Mouse (Mus musculus) right cerebral cortex, adult 18-20 months (tissue): ENCODE results near the gene Jpt1.
"Not testable (repeated sequence)": the region's sequence is repeated elsewhere in the genome, so short reads cannot be mapped to it uniquely, and the experiment has no call there.

Source experiments
- DNase-seq: peaks from one replicate; pipeline ENCODE4 v3.0.0; 2022; ENCODE audit warnings: mixed read lengths

Gene Jpt1

DNA sequence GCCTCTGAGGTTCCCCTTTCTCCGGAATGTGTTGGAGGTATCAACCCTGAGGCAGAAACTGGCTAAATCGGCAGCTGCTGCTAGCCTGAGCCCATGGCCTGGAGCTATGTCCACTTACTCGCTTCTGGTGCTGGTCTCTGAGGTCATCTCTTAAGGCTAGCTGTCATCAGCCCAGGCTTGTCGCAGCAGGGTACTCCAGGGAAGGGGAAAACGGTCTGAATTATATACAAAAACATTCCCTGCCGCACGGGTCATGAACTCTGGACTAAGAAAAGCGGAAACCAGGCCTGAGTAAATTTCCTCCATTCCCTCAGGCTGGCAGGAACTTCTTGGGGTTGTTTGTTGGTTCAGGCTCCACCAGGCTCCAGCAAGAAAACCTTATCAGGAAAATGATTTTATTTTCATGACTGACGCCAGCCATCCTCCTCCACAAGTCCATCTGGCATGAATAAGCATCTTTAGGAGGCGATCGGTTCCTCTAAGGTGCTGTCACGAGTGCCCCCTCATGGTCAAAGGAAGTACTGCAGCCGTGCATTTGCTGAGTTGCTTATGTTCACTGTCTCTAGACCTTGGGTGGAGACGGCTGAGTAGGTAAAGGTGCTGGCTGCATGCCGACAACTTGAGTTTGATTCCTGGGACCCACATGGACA is 40.4 kb downstream of the Jpt1 start:
- peak; percentile 94 for DNase-seq

DNA sequence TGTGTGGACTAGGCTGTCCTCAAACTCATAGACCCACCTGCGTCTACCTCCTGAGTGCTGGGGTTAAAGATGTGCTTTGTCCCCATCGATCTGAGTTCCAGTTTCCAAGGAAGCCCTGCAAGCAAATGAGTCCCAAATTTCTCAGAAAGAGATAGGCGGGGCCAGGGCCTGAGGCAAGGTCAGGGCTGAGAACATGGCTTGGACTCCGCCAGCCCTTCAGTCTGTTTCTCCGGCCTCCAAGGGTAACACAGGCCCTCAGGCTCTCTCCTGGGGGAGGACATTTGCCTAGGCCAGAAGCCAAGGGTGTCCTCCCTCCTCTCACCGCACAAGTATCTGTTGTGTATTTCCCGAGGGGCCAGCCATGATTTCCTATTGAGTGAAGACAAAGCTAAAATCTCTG is 42.0 kb downstream of the Jpt1 start:
- DNase-seq: no peak

DNA sequence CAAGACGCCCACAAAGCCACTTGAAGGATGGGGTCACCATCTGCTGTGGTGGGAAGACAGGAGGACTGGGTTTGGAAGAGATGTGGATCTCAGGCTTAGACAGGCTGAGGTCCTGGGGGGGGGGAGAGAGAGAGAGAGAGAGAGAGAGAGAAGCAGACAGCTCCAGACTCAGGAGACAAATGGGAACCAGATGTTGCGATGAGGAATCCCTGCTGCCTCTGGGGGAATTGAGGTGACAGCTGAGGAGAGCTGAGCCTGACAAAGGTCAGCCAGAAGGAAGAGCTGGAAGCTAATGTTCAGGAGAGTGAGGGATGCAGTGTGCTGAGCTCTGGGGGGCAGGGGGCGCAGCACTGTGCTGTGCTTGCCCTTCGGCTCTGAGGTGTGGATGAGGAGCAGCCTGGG is 47.0 kb downstream of the Jpt1 start:
- DNase-seq: no peak

DNA sequence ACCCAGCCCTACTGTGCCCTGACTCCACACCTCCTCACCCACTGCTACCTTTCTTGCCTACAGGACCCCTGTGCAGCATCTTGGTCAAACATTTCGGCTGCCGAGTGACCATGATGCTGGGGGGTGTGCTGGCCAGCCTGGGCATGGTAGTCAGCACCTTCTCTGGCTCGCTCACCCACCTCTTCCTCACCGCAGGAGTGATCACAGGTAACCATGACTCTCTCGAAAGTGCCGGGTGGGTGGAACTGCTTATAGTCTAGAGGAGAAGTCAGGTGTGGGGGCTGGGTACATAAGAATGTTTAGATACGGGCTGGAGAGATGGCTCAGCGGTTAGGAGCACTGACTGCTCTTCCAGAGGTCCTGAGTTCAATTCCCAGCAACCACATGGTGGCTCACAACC is 49.3 kb downstream of the Jpt1 start:
- DNase-seq: no peak

DNA sequence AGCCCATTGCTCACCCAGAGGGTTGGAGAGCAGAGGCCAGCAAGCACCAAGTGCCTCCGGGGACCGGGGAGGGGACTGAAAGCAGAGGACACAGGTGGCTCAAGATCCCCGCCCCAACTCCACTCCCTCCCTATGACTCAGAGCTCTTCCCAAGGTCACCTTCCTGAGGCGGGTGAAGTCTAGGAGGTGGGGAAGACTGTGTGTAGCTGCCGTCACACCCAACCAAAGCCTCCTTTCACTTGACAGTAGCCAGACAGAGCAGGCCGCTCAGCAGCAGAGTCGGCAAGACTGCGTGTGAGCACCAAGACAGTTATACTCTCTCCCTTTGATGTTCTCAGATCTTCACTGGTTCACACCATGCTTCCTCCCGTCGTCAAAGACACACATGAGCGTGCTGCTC is 50.8 kb downstream of the Jpt1 start:
- no peak for DNase-seq

DNA sequence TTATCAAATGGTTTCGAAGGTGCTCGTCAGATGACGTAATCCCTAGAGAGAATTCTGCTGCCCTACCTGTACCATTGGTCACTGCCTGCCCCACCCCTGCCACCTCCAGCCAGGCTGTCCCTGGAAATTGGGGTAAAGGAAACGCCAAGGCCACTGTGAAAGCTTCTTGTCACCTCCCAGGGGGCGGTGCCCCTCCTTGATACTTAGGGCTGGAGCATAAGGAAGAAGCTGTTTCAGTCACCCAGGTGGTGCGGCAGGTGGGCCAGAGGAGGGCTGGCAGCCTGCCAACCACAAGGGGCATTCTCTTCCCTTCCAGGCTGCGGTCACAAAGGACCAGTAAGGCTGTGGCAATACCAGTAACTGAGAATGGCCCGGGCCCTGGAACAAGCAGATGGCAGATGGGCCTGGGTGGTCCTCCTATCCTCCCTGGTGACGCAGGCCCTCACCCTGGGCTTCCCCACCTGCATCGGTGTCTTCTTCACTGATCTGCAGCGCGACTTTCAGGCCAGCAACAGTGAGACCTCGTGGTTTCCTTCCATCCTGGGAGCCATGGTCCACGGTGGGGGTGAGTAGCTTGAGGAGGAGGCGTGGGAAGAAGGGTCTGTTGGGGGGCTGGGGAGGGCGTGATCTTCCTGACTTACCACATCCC is 51.8 kb downstream of the Jpt1 start, which contains the start of gene Slc16a5:
Gene Slc16a5, plus strand, starts transcription at position 232 of the 649 bp plus-strand sequence.
- DNase-seq: no peak

DNA sequence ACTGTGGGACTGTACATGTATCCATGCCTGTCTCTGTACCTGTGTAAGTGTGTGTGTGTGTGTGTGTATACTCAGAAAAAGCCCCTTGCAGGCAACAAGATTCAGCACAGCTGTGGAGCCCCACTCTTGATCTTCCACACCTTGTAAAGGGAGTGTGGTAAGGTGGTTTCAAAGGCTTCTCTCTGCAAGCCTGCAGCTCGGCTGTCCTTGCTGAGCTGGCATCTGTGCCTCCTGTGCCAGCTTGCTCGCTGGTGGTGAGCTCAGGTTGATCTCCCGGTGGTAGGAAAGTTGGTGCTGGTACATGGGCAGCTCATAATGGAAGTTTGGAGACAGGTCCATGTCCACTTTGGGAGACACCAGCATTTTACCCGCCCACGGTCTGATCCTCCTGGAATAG is 52.3 kb downstream of the Jpt1 start:
- no peak for DNase-seq

DNA sequence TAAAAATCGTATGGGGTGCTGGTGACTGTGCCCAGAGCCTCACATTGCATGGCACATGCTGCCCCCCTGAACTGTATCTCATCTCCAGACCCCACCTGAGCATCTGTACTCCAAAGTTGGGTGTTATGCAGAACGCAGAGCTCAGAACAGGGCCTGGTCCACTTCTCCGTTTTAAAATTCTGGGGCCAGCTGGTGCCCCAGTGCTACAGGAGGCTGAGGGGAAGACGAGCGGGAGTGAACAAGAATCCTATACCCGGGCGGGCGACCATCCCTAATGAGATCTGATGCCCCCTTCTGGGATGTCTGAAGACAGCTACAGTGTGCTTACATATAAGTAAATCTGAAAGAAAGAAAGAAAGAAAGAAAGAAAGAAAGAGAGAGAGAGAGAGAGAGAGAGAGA is 53.2 kb downstream of the Jpt1 start:
- DNase-seq: no peak

DNA sequence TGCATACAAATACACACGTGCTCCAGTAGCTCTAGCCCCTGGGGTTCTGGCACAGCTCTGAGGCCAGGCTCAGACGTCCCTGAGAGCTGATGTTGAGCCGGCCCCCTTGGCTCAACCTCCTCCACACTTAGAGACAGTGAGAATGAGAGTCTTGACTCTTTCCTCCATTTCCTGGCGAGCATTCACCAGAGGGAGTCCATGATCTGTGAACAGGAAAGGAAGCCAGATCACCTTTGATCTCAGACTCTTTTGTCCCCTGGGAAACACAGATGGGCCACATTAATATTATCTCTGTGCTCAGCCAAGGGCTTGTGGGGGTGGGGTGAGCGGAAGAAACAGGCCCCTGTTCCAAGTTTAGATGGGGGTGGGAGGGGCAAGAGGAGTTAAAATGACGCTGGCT is 56.8 kb downstream of the Jpt1 start:
- no peak for DNase-seq

DNA sequence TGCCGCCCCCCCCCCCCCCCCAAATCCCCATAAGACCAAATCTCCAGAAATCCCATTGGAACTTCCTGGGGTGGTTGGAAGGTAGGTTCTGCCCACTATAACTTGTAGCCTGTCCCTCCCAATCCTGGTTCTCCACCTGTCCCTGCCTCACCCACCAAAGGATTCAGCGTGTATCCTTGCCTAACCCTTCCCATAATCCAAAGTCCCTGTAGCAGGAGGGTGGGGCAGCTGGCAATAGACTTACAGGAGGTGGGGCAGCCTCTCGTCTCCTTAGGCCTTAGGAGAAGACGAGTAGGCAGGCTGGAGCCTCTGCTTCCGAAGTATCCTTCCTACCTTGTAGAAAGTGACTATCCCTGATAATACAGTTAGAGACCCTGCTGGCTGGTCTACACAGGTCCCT is 58.0 kb downstream of the Jpt1 start:
- no peak for DNase-seq

DNA sequence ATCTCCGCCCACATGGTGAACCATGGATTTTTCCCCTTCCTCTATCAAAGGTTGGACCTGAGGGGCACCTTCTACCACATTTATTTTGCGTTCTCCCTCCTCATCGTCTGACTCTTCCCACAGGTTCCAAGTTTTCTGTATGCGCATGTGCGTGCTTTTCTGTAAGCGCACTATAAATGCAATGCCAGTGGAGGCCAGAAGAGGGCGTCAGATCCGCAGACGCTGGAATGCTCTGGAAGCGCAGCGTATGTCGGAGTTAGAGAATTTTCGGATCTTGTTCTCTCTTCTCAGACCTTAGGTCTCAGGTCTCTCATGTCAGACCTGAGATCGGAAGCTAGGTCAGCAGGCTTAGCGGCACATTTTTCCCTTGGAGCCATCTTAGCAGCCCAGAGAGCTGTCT is 58.6 kb downstream of the Jpt1 start:
- DNase-seq: no peak

DNA sequence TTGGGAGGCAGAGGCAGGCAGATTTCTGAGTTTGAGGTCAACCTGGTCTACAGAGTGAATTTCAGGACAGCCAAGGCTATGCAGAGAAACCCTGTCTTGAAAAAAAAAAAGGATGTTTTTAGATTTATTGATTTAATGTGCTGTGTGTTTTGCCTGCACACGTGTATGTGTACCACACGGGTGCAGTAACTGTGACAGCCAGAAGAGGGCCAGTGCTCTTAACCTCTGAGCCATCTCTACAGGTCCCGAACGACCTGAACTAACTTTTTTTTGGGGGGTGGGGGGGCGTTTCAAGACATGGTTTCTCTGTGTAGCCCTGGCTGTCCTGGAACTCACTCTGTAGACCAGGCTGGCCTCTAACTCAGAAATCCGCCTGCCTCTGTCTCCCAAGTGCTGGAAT is 59.4 kb downstream of the Jpt1 start:
- DNase-seq: not testable (repeated sequence)

DNA sequence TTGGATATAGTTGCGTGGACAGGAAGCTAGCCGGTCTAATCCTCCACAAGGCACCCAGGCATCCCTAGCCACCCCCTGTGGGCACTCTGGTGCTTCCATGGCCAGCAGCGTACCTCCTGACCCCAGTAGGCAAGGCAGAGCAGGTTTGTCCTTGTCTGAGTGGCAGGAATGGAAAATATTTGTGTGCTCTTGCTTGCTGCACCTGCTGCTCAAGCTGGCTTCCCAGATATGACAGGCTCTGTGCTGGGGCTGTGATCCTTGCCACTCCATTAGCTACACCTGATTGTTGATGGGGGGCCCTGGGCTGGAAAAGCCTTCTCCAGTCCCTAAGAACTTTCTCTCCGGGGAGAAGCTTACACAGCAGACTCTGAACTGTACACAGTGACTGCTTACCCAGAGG is 60.9 kb downstream of the Jpt1 start:
- no peak for DNase-seq

DNA sequence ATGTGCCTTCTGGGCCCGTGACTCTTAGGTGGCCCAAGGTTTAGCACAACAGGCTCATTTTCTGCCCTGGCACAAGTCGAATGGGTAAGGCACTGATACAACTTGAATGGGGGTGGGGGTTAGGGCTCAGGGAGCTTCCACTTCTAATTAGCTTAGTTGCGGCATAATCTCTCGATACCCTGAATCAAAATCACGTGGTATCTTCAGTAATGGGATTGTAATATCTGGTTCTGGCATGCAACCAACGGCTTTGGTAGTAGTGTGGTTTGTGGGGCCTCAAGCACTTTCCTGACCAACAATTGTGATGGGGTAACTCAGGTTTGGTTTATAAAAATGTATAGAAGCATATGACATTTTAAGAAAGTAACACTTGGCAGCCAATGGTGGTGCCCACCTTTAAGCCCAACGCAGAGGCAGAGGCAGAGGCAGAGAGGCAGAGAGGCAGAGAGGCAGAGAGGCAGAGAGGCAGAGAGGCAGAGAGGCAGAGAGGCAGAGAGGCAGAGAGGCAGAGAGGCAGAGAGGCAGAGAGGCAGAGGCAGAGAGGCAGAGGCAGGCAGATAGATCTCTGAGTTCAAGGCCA is 61.8 kb downstream of the Jpt1 start:
- no peak for DNase-seq

DNA sequence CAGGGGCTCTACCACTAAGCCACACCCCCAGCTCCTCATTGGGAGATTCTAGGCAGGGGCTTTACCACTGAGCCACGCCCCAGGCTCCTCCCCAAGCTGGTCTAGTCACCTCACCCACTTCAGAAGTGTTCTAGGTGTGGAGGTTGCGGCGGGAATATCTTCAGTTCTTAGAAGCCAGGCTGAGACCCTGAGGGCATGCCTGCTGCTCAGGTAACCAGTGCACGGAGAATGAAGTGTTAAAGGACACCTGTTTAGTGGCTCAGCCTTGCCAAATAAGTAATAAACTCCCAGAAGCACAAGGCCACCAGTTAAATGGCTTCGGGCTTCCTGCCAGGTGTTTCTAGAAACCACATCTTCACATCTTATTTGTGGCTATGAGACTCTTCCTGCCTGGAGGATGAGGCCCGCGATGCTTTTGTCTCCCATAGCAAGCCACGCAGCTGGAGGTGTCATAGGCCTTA is 62.4 kb downstream of the Jpt1 start:
- no peak for DNase-seq

DNA sequence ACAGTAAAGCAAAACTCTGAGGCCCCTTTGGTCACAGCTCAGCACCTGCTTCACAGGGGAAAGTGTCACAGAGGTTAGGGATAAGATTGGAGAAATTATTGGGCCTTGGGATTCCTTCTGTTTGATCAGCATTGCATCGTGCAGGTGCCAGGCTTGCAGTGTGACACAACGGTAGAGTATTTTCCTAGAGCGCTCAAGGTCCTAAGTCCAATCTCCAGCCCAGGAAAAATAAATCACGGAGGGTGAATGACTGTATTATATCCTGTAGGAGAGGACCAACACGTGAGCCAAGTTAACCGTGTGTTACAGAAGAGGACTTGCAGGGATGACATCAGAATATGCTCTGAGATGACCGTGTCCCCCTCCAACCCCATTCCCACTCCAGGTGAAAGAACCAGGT is 64.0 kb downstream of the Jpt1 start:
- no peak for DNase-seq

DNA sequence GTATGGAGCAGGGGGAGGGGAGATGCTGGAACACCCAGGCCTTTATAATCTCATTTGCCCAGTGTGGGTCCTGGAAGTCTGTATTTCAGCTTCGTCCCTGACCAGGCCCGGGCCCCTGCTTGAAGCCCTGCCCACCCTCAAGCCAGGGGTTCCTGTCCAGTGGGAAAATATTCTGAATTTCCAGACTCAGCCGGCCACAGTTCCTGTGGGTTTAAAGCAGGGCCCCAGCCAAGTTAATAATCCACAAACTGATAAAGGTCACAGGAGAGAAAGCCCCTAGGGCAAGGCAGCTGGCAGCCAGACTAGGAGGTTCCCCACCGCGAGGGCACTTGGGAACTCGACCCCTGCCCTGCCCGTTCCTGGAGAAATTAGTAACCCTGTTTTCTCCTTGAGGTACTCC is 65.2 kb downstream of the Jpt1 start:
- no peak for DNase-seq

DNA sequence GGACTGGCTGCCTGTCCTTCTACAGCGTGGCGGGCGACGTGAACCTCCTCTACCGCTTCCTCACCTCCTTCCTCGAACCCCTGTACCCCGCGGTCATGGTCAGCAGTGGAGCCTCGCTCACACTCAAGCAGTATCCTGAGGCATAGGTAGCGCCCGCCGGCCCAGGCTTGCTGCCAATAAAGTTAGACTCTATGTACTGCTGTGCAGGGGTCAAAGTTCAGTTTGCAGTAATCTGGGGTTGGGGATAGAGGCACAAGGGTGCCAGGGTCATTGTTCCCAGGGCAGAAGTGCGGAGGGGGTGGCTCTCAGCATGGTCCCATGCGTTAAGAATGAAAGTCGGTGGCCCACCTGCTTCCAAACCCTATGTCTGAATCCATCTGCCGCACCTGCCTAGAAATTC is 66.1 kb downstream of the Jpt1 start:
- no peak for DNase-seq
